Mouse (Mus musculus) testis, postnatal 14 days (tissue): ENCODE measurements around the gene Defb21.

Source experiments
- DNase-seq: peaks from one replicate; pipeline ENCODE4 v3.0.0; 2021; ENCODE audit warnings: low spot score

The Defb21 gene

GRCm38 (mm10) chr2:152607746-152608145 lies 35.2 kb downstream of the Defb21 start:
- DNase-seq = no peak

- DNase-seq = no peak
Observed at GRCm38 (mm10) chr2:152608719-152609118, 36.2 kb downstream of the Defb21 start.

DNA sequence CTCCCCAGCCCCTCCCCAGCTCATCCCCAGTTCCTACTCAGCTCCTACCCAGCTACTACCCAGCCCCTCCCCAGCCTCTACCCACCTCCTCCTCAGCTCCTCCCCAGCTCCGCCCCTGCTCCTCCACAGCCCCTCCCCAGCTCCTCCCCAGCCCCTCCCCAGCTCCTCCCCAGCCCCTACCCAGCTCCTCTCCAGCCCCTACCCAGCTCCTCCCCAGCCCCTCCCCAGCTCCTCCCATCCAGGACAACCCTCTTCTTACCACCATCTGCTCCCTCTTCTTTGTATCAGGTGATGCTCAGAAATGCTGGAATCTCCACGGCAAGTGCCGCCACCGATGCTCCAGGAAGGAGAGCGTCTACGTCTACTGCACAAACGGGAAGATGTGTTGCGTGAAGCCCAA lies 39.6 kb downstream of the Defb21 start:
- DNase-seq = no peak

- peak; percentile 73 for DNase-seq
Observed at GRCm38 (mm10) chr2:152615563-152615962, 43.0 kb downstream of the Defb21 start.

DNA sequence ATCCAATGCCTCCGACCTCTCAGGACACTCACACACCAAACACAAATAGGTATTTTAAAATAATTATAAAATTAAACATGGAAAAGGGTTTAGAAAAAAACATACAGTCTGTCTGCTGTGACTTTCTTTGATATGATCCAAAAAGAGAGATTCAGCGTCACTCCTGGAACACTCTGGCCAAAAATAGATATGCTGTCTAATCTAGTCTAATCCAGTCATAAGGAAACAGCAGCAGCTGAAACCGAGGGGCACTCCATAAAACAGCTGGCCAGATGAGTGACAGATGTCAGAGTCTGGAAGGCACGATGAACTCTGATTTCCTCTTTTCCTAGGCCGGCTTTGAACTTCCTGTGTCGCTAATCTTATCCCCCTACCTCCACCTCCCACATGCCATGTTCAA lies 43.9 kb downstream of the Defb21 start:
- DNase-seq = no peak

- no peak for DNase-seq
Observed at GRCm38 (mm10) chr2:152617374-152617773, 44.8 kb downstream of the Defb21 start.

DNA sequence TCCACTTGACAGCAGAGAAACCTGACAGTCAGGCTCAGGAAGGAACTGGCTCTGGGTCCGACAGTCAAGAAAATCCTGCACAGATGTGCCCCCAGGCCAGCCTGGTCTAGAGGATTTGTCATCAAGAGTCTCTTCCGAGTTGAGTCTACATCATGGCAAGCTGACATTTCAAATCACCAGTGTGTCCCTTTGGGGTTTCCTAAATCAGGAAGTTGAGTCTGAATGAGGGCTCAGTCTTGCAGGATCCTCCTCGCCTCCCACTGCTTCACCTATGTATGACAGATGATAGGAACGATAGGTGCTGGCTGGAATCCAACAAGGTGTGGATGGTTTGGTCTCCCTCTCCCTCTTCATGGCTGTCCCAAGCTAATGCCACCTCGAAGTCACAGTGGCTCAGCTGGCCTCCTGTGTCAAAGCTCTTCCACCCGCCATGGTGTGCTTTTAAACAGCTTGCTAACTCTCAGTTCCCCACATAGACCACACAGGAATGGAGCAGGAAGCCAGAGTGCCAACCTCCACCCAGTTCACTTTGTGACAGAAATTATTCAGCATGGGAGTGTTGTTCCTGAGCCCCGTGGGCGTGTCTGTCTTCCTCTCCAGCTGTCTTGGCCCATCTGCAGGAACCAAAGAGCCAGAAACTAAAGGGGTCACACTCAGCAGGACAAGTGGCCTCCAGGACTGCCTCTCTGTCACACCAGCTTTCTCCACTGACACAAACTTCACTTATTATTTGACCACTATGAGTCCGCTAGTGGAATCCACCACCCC lies 48.0 kb downstream of the Defb21 start:
- no peak for DNase-seq

- DNase-seq = no peak
Observed at GRCm38 (mm10) chr2:152622151-152622550, 49.6 kb downstream of the Defb21 start.

GRCm38 (mm10) chr2:152622953-152623352 lies 50.4 kb downstream of the Defb21 start, which contains the start of gene Defb25:
Gene Defb25, minus strand, starts transcription at chr2:152623053.
- DNase-seq = no peak
